Mouse (Mus musculus) heart, embryonic 14.5 days (tissue): Measurements from ENCODE around the gene Dohh. TPM values are rescaled to one million over a fixed set of nuclear protein-coding genes. Genes with fewer than 3 reads are reported as not detected.

Source experiments
- ATAC-seq: fragments of 200-750 bp; cut with Nextera tagmentation; 2 replicates; pipeline ENCODE4 v1.8.0; 2017; ENCODE audit warnings: low read depth, moderate TSS enrichment; ENCODE audit not compliant: insufficient number of reproducible peaks, insufficient read depth, low FRiP score
- H3K27ac ChIP-seq, 2 experiments: fragments of 200-500 bp in 1 of 2; fragments of 300-500 bp in 1 of 2; sonication (generic) in 1 of 2; replicated peaks in 1 of 2; 2 replicates each; pipeline ENCODE4 v1.5.1; 2012 to 2014; ENCODE audit warnings: low read depth in 2 of 2, low read length in 2 of 2, control low read depth in 1 of 2, mild to moderate bottlenecking in 1 of 2, mixed read lengths in 1 of 2; ENCODE audit not compliant: control insufficient read depth in 1 of 2, insufficient read depth in 1 of 2
- H3K27me3 ChIP-seq: fragments of 300-500 bp; sonication (generic); 2 replicates; pipeline ENCODE4 v1.6.1; 2014; ENCODE audit warnings: mild to moderate bottlenecking, low read length, control low read depth; ENCODE audit not compliant: control insufficient read depth, insufficient read depth
- H3K36me3 ChIP-seq: fragments of 300-500 bp; sonication (generic); 2 replicates; pipeline ENCODE4 v1.6.1; 2014; ENCODE audit warnings: mild to moderate bottlenecking, control low read depth, low read length, mixed read lengths; ENCODE audit not compliant: control insufficient read depth, insufficient read depth
- H3K4me1 ChIP-seq, 2 experiments: fragments of 200-500 bp in 1 of 2; fragments of 300-500 bp in 1 of 2; sonication (generic) in 1 of 2; 2 replicates each; pipeline ENCODE4 v1.6.1; 2012 to 2014; ENCODE audit warnings: low read length in 2 of 2, control low read depth in 1 of 2, mixed read lengths in 1 of 2; ENCODE audit not compliant: control insufficient read depth in 2 of 2, insufficient read depth in 2 of 2
- H3K4me2 ChIP-seq: fragments of 300-500 bp; sonication (generic); 2 replicates; pipeline ENCODE4 v1.6.1; 2014; ENCODE audit warnings: mild to moderate bottlenecking, low read length
- H3K4me3 ChIP-seq, 2 experiments: fragments of 200-500 bp in 1 of 2; fragments of 300-500 bp in 1 of 2; sonication (generic) in 1 of 2; 2 replicates each; pipeline ENCODE4 v1.5.1; 2012 to 2014; ENCODE audit warnings: low read length in 2 of 2, mild to moderate bottlenecking in 2 of 2, control low read depth in 1 of 2, low read depth in 1 of 2, moderate library complexity in 1 of 2; ENCODE audit not compliant: control insufficient read depth in 1 of 2, insufficient read depth in 1 of 2
- H3K9ac ChIP-seq: fragments of 300-500 bp; sonication (generic); 2 replicates; pipeline ENCODE4 v1.6.1; 2014; ENCODE audit warnings: mild to moderate bottlenecking, low read length
- H3K9me3 ChIP-seq: fragments of 300-500 bp; sonication (generic); 2 replicates; pipeline ENCODE4 v1.6.1; 2016; ENCODE audit warnings: low read length, control low read depth; ENCODE audit not compliant: control insufficient read depth
- WGBS: fragments of 180-500 bp; shearing (Covaris S2); extraction: QIAGEN DNeasy Blood & Tissue Kit; methylation state at CpG from one replicate; pipeline ENCODE4 v1.1.7; 2014; 5-methylcytosine and 5-hydroxymethylcytosine counted together
- polyA plus RNA-seq: library from polyadenylated mRNA; unstranded; fragments of >200 nt; fragmentation: Nextera tagmentation; extraction: Ambion mirVana; gene quantifications from 2 replicates; pipeline ENCODE4 v1.2.1, GENCODE M21; 2014

Dohh gene
- polyA plus RNA-seq, 1 experiment from 2014 or later = 53.5 TPM

DNA sequence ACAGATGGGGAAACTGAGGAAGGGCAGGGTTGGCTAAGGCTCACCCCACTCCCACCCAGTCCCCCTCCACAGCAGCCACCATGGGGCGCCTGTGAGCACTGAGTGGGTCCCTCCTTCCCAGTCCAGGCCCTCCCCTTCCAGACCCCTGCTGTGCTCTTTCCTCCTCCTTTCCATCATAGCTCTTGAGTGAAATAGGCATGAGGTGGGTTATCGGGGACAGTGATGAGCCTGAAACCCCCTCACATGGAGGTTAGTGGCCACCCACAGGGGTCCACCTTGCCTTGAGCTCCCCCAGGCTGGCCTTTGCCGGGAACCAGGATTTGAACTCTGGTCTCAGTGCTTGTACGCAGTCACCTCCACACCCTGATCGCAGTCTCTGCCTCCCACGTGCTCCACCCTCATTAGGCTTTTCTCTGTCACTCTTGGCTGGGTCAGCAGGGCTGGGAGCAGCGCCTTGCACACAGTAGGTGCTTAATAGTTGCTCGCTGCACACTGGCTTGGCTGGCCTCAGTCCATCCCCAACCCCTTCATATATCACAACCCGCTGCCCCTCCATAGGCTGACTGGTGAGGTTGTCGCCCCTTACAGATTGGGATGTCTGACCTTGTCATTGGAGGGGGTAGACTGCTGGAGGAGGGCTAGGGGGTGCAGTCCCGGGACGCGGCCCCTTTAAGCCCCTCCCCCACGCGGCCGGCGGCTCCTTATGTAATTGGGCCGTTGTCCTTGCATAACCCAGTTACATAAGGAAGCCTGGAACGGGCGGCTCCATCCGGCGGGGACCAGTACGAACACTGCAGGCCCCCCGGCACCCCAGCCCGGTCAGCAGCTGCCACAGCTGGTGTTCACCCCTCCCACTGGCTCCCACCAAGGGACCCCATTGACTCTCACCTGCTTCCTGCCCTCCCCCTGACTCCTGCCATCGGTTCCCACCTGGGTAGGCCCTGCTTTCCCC, 29.4 kb downstream of the Dohh start:
- Histone ChIP-seq H3K4me2 (peak overlapping the region; percentile 44), H3K36me3 (peaks cover 22% of the 10 kb centered on the region), H3K4me3 (0 out of 4 replicates have a peak overlapping the region, but pooled peaks of 1 of the 2 experiments have one; percentile 13), H3K9me3 (no peaks in the 10 kb centered on the region), H3K4me1 (peaks cover 64 to 92% of the 10 kb centered on the region in 2 experiments), H3K27ac (peak overlapping the region in 1 of 2 experiments; percentile 97; a peak in 2 of 4 replicates), H3K27me3 (no peaks in the 10 kb centered on the region), H3K9ac (peak overlapping the region; percentile 46)
- WGBS = 34% methylated on average over 26 of the region's 26 CpGs
- ATAC-seq = no peak

DNA sequence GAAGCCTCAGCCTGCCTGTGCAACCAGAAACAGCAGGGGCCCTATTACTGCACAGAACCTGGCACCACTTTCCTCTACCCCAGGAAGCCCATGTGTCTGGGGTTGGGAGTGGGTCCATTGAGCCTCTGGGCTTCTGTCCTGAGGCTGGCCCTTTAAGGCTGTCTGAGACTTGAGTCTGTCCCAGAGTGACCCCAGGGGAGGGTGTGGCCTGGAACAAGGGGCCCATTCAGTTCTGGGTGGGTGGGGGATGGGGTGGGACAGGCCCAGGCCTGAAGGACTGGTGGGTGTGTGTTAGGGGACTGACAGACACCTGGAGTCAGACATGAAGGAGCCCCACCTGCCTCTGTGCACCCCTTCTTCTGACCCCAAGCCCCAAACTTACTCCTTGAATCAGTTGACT, 30.5 kb downstream of the Dohh start:
- Histone ChIP-seq H3K4me3 (no peak overlapping the region), H3K27me3 (no peaks in the 10 kb centered on the region), H3K36me3 (peaks cover 32% of the 10 kb centered on the region), H3K27ac (0 out of 4 replicates have a peak overlapping the region, but pooled peaks of 1 of the 2 experiments have one; percentile 44), H3K4me2 (0 out of 2 replicates have a peak overlapping the region, but pooled peaks have one; percentile 44), H3K9ac (no peak overlapping the region; the same call in 1 of the 2 replicates), H3K4me1 (peaks cover 65 to 90% of the 10 kb centered on the region in 2 experiments), H3K9me3 (no peaks in the 10 kb centered on the region)
- no peak for ATAC-seq

DNA sequence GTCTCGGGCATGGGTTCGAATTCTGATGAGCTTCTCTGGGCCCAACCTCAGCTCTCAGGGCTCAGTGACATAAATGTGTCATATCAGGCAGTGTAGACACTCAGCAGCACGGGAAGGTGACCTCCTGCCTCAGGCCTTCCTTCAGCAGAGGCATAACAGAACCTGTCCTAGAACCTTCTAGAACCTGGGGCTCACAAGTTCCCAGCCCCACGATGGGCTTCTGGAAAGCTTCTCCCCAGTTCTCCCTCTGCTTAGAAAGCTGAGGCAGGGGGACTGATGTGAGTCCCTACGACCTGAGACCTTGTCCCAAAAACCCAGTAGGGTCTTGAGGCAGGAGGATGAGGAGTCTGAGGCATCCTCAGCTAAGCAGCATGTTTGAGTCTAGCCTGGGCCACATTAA, 30.9 kb downstream of the Dohh start:
- ATAC-seq = no peak
- Histone ChIP-seq H3K4me1 (peaks cover 65 to 86% of the 10 kb centered on the region in 2 experiments), H3K4me2 (no peak overlapping the region), H3K9ac (no peak overlapping the region), H3K4me3 (no peak overlapping the region), H3K36me3 (peaks cover 37% of the 10 kb centered on the region), H3K27me3 (no peaks in the 10 kb centered on the region), H3K9me3 (no peaks in the 10 kb centered on the region), H3K27ac (no peak overlapping the region)
- WGBS = 85% methylated on average over 5 of the region's 5 CpGs

DNA sequence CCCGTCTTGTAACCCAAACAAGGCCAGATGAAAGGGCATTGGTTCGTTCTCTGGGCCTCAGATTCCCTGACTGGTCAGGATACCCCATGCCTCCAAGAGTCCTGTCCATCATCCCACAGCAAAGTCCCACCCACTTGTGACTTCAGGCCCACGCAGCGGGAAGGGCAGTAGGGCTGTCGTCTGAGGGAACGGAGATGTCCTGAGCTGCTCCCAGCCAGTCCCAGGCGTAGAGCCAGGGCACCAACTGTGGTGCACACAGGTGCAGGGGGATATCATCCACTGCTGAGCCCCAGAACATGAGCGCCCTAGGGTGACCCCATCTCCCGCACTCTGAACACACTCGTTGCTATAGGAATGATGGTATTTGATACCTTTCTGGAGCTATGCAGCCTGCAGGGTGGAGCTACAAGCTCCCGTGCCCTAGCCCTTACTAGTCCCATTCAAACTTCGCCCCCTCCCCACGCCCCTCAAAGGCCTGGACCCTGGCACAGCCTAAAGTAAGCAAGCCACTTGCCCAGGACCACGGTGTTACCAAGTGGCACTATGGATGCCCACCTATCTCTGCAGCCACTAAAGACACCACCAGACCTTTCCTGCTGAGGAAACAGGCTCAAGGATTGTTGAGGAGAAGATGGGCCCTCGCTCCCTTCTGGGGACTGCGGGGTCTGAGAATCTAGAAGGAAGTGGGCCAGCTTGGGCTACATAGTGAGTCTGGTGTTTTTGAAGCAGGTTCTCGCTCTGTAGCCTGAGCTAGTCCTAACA, 31.5 kb downstream of the Dohh start:
- Histone ChIP-seq H3K36me3 (peaks cover 42% of the 10 kb centered on the region), H3K27ac (no peak overlapping the region; a peak in 1 of 4 replicates), H3K27me3 (no peaks in the 10 kb centered on the region), H3K9me3 (no peaks in the 10 kb centered on the region), H3K4me2 (no peak overlapping the region), H3K4me3 (no peak overlapping the region), H3K9ac (no peak overlapping the region), H3K4me1 (peaks cover 61 to 81% of the 10 kb centered on the region in 2 experiments)
- 73% methylated on average over 17 of the region's 17 CpGs for WGBS
- no peak for ATAC-seq

DNA sequence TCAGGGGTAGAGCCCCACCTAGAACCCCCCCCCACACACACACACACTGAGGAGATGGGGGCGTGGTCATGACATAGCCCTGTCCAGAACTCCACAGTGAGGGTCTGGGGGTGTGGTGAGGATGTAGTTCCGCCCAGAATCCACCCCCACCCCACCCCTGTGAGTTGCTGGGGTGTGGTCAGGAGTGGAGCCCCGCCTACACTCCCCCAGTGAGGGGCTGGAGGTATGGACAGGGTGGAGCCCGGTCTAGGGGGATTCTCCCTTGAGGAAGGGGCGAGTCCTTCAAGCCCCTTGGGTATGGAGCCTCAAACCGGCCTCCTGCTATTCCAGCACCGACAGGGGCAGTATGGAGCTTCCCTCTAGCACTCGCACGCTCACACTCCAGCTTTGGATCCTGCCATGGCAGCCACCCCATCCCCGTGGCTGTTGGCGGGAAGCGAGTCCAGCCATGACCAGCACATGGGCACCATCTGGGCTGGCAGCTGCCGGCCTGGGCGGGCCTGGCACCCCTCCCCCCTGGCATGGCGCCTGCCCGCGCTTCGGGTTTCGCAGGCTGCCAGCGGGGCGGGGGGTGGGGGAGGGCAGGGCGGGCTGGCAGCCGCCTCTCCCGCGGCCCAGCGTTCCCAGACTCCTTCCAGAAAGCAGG, 32.5 kb downstream of the Dohh start:
- Histone ChIP-seq H3K27ac (peak overlapping the region in 1 of 2 experiments; percentile 59; a peak in 2 of 4 replicates), H3K4me2 (peak overlapping the region; percentile 73), H3K9me3 (no peaks in the 10 kb centered on the region), H3K4me3 (peak overlapping the region; percentile 31 to 32), H3K27me3 (no peaks in the 10 kb centered on the region), H3K9ac (peak overlapping the region; percentile 68), H3K4me1 (peaks cover 53 to 71% of the 10 kb centered on the region in 2 experiments), H3K36me3 (peaks cover 42% of the 10 kb centered on the region)
- ATAC-seq = peak; percentile 34
- WGBS = 4% methylated on average over 23 of the region's 26 CpGs

DNA sequence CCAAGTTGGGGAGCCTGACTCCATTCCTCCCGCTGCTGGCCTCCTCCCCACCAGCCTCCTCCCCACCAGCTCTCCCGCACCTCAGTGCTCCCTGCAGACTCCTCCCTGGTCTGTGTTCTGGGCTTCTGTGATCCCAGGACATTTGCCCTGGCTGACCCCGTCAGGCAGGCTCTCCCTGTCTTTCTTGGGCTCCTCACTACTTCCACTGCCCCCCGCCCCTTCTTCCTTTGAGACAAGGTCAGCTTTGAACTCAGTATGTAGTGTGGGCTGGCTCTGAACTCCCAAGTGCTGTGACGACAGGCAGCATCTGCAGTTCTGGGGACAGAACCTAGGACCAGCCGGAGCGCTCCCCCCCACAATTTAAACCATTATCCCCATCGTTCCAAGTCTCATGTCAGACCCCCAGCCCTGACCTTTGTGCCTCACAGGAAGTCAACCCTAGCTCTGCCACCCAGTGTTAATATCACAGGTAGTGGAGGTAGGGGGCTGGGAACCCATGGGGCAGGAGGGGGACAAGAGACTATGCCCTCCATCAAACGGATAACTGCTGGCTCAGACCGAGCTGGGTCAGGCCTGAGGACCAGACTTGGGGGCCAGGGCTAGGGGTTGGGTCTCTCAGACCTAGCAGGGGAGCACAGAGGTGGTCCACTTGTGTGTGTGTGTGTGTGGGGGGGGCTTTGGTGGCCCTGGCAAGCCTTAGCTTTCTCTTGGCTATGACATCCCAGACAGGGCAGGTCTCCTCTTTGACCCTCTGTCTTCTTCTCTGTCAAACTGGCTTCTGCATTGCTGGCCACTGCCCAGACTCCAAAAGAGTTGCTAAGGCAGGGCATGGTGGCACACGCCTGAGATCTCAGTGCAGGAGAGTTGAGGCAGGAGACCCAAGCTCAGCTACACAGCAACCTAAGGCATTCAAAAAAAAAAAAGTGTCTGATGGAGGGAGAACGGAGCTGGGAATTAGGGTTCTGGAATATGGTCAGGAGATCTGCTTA, 33.3 kb downstream of the Dohh start:
- ATAC-seq = no peak
- Histone ChIP-seq H3K36me3 (peaks cover 40% of the 10 kb centered on the region), H3K4me1 (peaks cover 45 to 63% of the 10 kb centered on the region in 2 experiments), H3K27me3 (no peaks in the 10 kb centered on the region), H3K9ac (peak overlapping the region; percentile 68), H3K27ac (peak overlapping the region in 1 of 2 experiments; percentile 59; a peak in 2 of 4 replicates), H3K9me3 (no peaks in the 10 kb centered on the region), H3K4me2 (peak overlapping the region; percentile 73), H3K4me3 (peak overlapping the region in 1 of 2 experiments; percentile 31; a peak in 3 of 4 replicates)
- WGBS = 56% methylated on average over 12 of the region's 12 CpGs
